Mouse (Mus musculus) hindbrain, embryonic 15.5 days (tissue): ENCODE data around the gene Armcx2. TPM values are rescaled to one million over a fixed set of nuclear protein-coding genes. Genes with fewer than 3 reads are reported as not detected.

Experiments used
- microRNA-seq: library from miRNA; unstranded; fragments of <30 nt; microRNA quantifications from one replicate; pipeline ENCODE4, GENCODE M21; 2016
- polyA plus RNA-seq: library from polyadenylated mRNA; unstranded; fragments of >200 nt; fragmentation: Nextera tagmentation; extraction: Ambion mirVana; gene quantifications from 2 replicates; pipeline ENCODE4 v1.2.1, GENCODE M21; 2015

The Armcx2 gene
- polyA plus RNA-seq, 1 experiment from 2014 or later: 85.5 TPM

Small RNA genes lying within 50 kb of the gene (microRNA-seq; reads per million reads assigned to microRNA genes)
- gene Mir7093: 0.87 reads per million

Other genes with a start within 250 kb of the Armcx2 start
- 0.47 and 0.51 TPM in 2 replicates for gene Btk, start 225.7 kb downstream of the Armcx2 start, polyA plus RNA-seq
- 159 and 198 TPM in 2 replicates for gene Rpl36a, start 223.6 kb downstream of the Armcx2 start, polyA plus RNA-seq
- 3.1 and 5.0 TPM in 2 replicates for gene Gla, start 208.1 kb downstream of the Armcx2 start, polyA plus RNA-seq
- gene Hnrnph2, start 208.0 kb downstream of the Armcx2 start, polyA plus RNA-seq: 139 and 141 TPM in 2 replicates
- 5.2 and 5.3 TPM in 2 replicates for gene Armcx4, start 122.7 kb downstream of the Armcx2 start, polyA plus RNA-seq
- gene Armcx1, start 91.3 kb downstream of the Armcx2 start, polyA plus RNA-seq: 89.9 and 98.5 TPM in 2 replicates
- 45.8 and 49.2 TPM in 2 replicates for gene Armcx6, start 57.8 kb downstream of the Armcx2 start, polyA plus RNA-seq
- 86.5 and 87.7 TPM in 2 replicates for gene Armcx3, start 52.6 kb downstream of the Armcx2 start, polyA plus RNA-seq
- gene Nxf2, start 155.5 kb upstream of the Armcx2 start, polyA plus RNA-seq: 0.12 and 0.32 TPM in 2 replicates
- 10.5 and 10.8 TPM in 2 replicates for gene Zmat1, start 200.0 kb upstream of the Armcx2 start, polyA plus RNA-seq